Mouse (Mus musculus) bone marrow macrophage, adult 2 months (primary cell): ENCODE measurements around the gene Tbc1d10b.

Source experiments
- CTCF ChIP-seq: IDR thresholded peaks from 2 replicates; pipeline ENCODE4 v1.5.1; 2012; ENCODE audit warnings: low read depth, mild to moderate bottlenecking, low read length, moderate library complexity
- POLR2A ChIP-seq: IDR thresholded peaks from 2 replicates; pipeline ENCODE4 v1.6.1; 2012; ENCODE audit warnings: mild to moderate bottlenecking, low read depth, low read length, borderline replicate concordance

- TF ChIP-seq POLR2A (no peak), CTCF (no peak)
These were observed 50.7 kb downstream of the Tbc1d10b start for GRCm38 (mm10) chr7:127157548-127157947.
